Mouse (Mus musculus) olfactory bulb, adult 2 months (tissue): ENCODE measurements around the gene Ints13. TPM values are rescaled to one million over a fixed set of nuclear protein-coding genes. Genes with fewer than 3 reads are reported as not detected.

Experiments
- H3K27ac ChIP-seq: fragments of 200-500 bp; 2 replicates; pipeline ENCODE4 v1.5.1; 2012; ENCODE audit warnings: low read depth, low read length; ENCODE audit not compliant: insufficient read depth
- H3K4me1 ChIP-seq: fragments of 200-500 bp; 2 replicates; pipeline ENCODE4 v1.6.1; 2012; ENCODE audit warnings: low read length; ENCODE audit not compliant: control insufficient read depth, insufficient read depth
- H3K4me3 ChIP-seq: fragments of 200-500 bp; 2 replicates; pipeline ENCODE4 v1.5.1; 2012; ENCODE audit warnings: mild to moderate bottlenecking, low read depth, low read length, moderate library complexity; ENCODE audit not compliant: insufficient read depth
- CTCF ChIP-seq: fragments of 200-500 bp; IDR thresholded peaks from 2 replicates; pipeline ENCODE4 v1.5.1; 2012; ENCODE audit warnings: low read depth, mild to moderate bottlenecking, low read length, moderate library complexity; ENCODE audit not compliant: insufficient read depth
- POLR2A ChIP-seq: fragments of 200-500 bp; IDR thresholded peaks from 2 replicates; pipeline ENCODE4 v1.6.1; 2012; ENCODE audit warnings: mild to moderate bottlenecking, low read depth, low read length, moderate library complexity; ENCODE audit not compliant: insufficient read depth
- WGBS: fragments of 180-500 bp; shearing (Covaris S2); methylation state at CpG from one replicate; pipeline ENCODE4 v1.1.7; 2018; 5-methylcytosine and 5-hydroxymethylcytosine counted together
- polyA plus RNA-seq: library from polyadenylated mRNA; stranded (reverse); fragments of >200 nt; gene quantifications from 2 replicates; pipeline ENCODE4 v1.2.4, GENCODE M21; 2012; ENCODE audit warnings: low replicate concordance; ENCODE audit not compliant: missing spikeins, insufficient read depth, insufficient read length

Ints13 gene
- polyA plus RNA-seq, result 567 TPM in 1 of 2 replicates, not detected in the other

GRCm38 (mm10) chr6:146577310-146578109 is at the start of gene Ints13:
TSS of gene Ints13 (minus strand) at chr6:146577835.
- WGBS, result under 1% methylated on average over 77 of the region's 77 CpGs
- Histone ChIP-seq H3K27ac (peak within 1 kb of the TSS; percentile 97), H3K4me3 (peak within 1 kb of the TSS; percentile 87), H3K4me1 (no peaks in the 10 kb centered on the region; the same call in 1 of the 2 replicates)
- TF ChIP-seq POLR2A (peak; percentile 97), CTCF (no peak)

- H3K27ac ChIP-seq, result no peak overlapping the region
- no peak overlapping the region for H3K4me3 ChIP-seq
- 86% methylated on average over 2 of the region's 2 CpGs for WGBS
- TF ChIP-seq POLR2A, result no peak
- TF ChIP-seq CTCF, result no peak
- peaks cover 9% of the 10 kb centered on the region for H3K4me1 ChIP-seq
Measured at GRCm38 (mm10) chr6:146616670-146617069, 39.0 kb upstream of the Ints13 start.

DNA sequence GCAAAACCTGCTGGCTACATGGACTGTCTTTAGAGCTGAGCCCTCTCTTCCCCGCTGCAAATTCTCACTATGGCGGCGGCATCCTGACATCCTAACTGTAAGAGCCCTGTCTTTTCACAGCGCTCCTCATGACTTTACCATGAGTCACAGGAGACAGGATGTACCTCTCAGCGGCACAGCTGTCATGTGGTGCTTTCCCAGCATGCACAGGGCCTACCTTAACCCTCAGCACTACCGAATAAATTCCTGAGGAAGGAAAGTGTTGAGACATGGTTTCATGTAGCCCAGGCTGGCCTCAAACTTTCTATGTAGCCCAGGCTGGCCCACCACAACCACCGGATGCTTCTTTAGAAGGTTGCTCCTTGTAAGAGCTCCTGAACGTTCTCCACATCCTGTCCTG is 38.3 kb upstream of the Ints13 start:
- TF ChIP-seq CTCF (no peak), POLR2A (no peak)
- Histone ChIP-seq H3K27ac (no peak overlapping the region), H3K4me1 (peaks cover 9% of the 10 kb centered on the region), H3K4me3 (no peak overlapping the region)
- WGBS, result 94% methylated on average over 8 of the region's 8 CpGs

DNA sequence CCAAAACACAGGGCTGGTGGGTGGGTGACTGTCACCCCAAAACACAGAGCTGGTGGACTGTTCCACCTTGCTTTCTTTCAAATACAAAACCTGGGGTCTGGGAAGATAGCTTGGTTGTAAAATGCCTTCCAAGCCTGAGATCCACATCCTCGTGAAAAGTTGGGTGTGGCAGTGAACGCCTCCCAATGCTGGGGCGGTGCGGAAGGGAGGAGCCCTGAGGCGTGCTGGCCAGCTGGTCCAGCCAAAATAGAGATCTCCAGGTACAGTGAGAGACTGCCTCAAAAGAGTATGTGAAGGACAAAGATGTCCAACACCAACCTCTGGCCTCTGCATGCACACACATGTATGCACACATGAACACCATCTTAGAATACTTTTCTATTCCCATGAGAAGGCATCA is 36.9 kb upstream of the Ints13 start:
- no peak for TF ChIP-seq POLR2A
- no peak for TF ChIP-seq CTCF
- H3K4me3 ChIP-seq, result no peak overlapping the region
- H3K27ac ChIP-seq, result no peak overlapping the region
- 95% methylated on average over 5 of the region's 5 CpGs for WGBS
- peaks cover 9% of the 10 kb centered on the region for H3K4me1 ChIP-seq

- Histone ChIP-seq H3K4me1 (peaks cover 9% of the 10 kb centered on the region), H3K4me3 (no peak overlapping the region), H3K27ac (no peak overlapping the region)
- 93% methylated on average over 5 of the region's 5 CpGs for WGBS
- TF ChIP-seq CTCF (no peak), POLR2A (no peak)
Measured at GRCm38 (mm10) chr6:146613907-146614306, 36.3 kb upstream of the Ints13 start.

DNA sequence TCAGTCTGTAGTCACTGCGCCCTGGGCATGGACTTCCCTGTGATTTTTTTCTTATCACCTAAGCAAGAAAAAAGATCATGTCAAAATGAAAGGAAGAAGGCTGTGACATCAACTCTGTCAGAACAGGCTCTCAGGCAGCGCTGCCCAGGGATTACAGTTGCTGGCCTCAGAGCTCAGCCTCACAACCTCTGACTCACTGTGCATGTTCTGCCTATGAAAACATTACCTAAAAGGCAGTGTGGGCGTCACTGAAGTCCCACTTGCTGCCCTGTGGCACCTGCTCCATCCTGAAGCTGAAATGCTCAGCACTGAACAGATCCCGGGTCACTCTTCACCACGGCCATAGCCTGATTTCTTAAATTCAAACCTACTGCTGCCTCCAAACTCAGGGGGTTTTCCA is 35.1 kb upstream of the Ints13 start:
- no peak for TF ChIP-seq POLR2A
- no peak for TF ChIP-seq CTCF
- Histone ChIP-seq H3K4me3 (no peak overlapping the region), H3K27ac (no peak overlapping the region), H3K4me1 (peaks cover 9% of the 10 kb centered on the region)
- 70% methylated on average over 5 of the region's 5 CpGs for WGBS

DNA sequence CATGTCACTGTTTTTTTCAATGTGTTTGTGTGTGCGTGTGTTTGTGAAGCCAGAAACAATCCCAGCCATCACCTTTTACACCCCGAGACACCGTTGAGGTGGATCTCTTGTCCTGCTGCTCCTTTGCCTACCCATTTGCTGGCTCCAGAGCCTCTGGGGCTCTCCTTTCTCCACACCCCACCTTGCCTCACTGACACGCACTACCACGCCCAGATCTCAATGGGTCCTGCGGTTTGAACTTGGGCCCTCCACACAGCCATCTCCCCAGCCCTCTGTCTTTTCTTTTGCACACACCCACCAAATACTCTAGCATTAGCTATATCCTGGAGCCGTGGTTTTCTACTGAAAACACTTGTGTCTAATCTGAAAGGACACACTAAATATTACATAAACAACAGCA is 34.3 kb upstream of the Ints13 start:
- Histone ChIP-seq H3K4me1 (peaks cover 9% of the 10 kb centered on the region), H3K27ac (no peak overlapping the region), H3K4me3 (no peak overlapping the region)
- 91% methylated on average over 7 of the region's 7 CpGs for WGBS
- TF ChIP-seq CTCF, result no peak
- TF ChIP-seq POLR2A, result no peak

DNA sequence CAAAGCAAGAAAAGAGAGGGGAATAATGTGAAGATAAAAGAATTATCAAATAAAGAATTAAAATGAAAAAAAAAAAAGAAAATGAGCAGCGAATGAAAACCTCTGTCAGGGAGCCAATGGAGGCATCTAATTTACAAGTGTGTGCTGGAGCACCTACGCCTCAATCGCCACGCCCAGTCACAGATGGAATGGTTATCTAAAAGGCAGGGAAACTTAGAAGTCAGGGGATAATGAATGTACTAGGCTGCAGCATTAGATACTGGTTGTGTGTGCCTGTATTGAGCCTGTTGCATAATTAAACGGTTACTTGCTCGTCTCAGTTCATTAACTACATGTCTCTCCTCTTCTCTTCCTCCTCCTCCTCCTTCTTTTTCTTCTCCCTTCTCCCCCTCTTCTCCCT is 33.8 kb upstream of the Ints13 start:
- H3K4me3 ChIP-seq, result no peak overlapping the region
- WGBS, result 57% methylated on average over 6 of the region's 6 CpGs
- H3K27ac ChIP-seq, result no peak overlapping the region
- H3K4me1 ChIP-seq, result peaks cover 9% of the 10 kb centered on the region
- no peak for TF ChIP-seq POLR2A
- no peak for TF ChIP-seq CTCF

GRCm38 (mm10) chr6:146603651-146604050 is 26.0 kb upstream of the Ints13 start:
- Histone ChIP-seq H3K4me3 (no peak overlapping the region), H3K4me1 (peaks cover 3% of the 10 kb centered on the region; the same call in 1 of the 2 replicates), H3K27ac (no peak overlapping the region)
- TF ChIP-seq CTCF (no peak), POLR2A (no peak)
- 73% methylated on average over 10 of the region's 10 CpGs for WGBS

GRCm38 (mm10) chr6:146602601-146603000 is 25.0 kb upstream of the Ints13 start:
- 68% methylated on average over 4 of the region's 4 CpGs for WGBS
- Histone ChIP-seq H3K4me1 (peaks cover 3% of the 10 kb centered on the region; the same call in 1 of the 2 replicates), H3K4me3 (no peak overlapping the region), H3K27ac (no peak overlapping the region)
- TF ChIP-seq POLR2A (no peak), CTCF (no peak)
